Mouse (Mus musculus) erythroblast, embryonic 14.5 days (primary cell): ENCODE data around the gene Tmcc1. TPM values are rescaled to one million over a fixed set of nuclear protein-coding genes. Genes with fewer than 3 reads are reported as not detected.
A peak's percentile ranks its signal among the peaks of the same experiment; 100 is the strongest.

Source experiments
- H3K27me3 ChIP-seq: 2 replicates; pipeline ENCODE4 v1.6.1; 2012; ENCODE audit warnings: inconsistent platforms; ENCODE audit not compliant: control insufficient read depth
- H3K36me3 ChIP-seq: 2 replicates; pipeline ENCODE4 v1.6.1; 2012; ENCODE audit warnings: mild to moderate bottlenecking, inconsistent platforms; ENCODE audit not compliant: control insufficient read depth
- H3K4me1 ChIP-seq: 2 replicates; pipeline ENCODE4 v1.6.1; 2012; ENCODE audit warnings: inconsistent platforms; ENCODE audit not compliant: control insufficient read depth
- H3K4me3 ChIP-seq: replicated peaks from 2 replicates; pipeline ENCODE3; 2012; ENCODE audit warnings: moderate library complexity, mild to moderate bottlenecking, inconsistent platforms
- H3K9me3 ChIP-seq: 2 replicates; pipeline ENCODE4 v1.6.1; 2012; ENCODE audit warnings: low read length, inconsistent platforms, mixed read lengths; ENCODE audit not compliant: control insufficient read depth
- GATA1 ChIP-seq: IDR thresholded peaks from 2 replicates; pipeline ENCODE4 v1.6.1; 2012; ENCODE audit warnings: low read length, inconsistent platforms, mixed read lengths
- TAL1 ChIP-seq: IDR thresholded peaks from 3 replicates; pipeline ENCODE4 v1.6.1; 2012; ENCODE audit warnings: low read length, inconsistent platforms, mixed read lengths
- polyA plus RNA-seq: library from polyadenylated mRNA; stranded (reverse); fragments of >175 nt; gene quantifications from 2 replicates; pipeline ENCODE4 v1.2.3, GENCODE M21; 2012

Gene Tmcc1
- polyA plus RNA-seq, 1 experiment = 0.06 TPM

- Histone ChIP-seq H3K9me3 (peaks cover 3% of the 10 kb centered on the region), H3K36me3 (peaks cover 5% of the 10 kb centered on the region; the same call in 1 of the 2 replicates), H3K4me3 (no peak overlapping the region), H3K27me3 (no peaks in the 10 kb centered on the region), H3K4me1 (0 out of 2 replicates have a peak, but pooled peaks cover 1% of the 10 kb centered on the region)
- no peak for TF ChIP-seq GATA1
- TF ChIP-seq TAL1 = no peak
These were observed 145.9 kb downstream of the Tmcc1 start for GRCm38 (mm10) chr6:116047366-116047765.

GRCm38 (mm10) chr6:116044039-116044438 is 149.2 kb downstream of the Tmcc1 start:
- Histone ChIP-seq H3K27me3 (no peaks in the 10 kb centered on the region), H3K4me3 (no peak overlapping the region), H3K36me3 (peaks cover 5% of the 10 kb centered on the region; the same call in 1 of the 2 replicates), H3K4me1 (peaks cover 2% of the 10 kb centered on the region), H3K9me3 (peaks cover 3% of the 10 kb centered on the region)
- TF ChIP-seq GATA1 = no peak
- TF ChIP-seq TAL1 = no peak

- H3K36me3 ChIP-seq = peaks cover 5% of the 10 kb centered on the region; the same call in 1 of the 2 replicates
- no peak overlapping the region for H3K4me3 ChIP-seq
- no peaks in the 10 kb centered on the region for H3K27me3 ChIP-seq
- peaks cover 3% of the 10 kb centered on the region for H3K9me3 ChIP-seq
- TF ChIP-seq TAL1 (no peak), GATA1 (no peak)
- H3K4me1 ChIP-seq = peaks cover 10% of the 10 kb centered on the region
These were observed 155.1 kb downstream of the Tmcc1 start for GRCm38 (mm10) chr6:116038222-116038621.

GRCm38 (mm10) chr6:116037281-116037831 is 155.9 kb downstream of the Tmcc1 start:
- TF ChIP-seq TAL1 = no peak
- no peaks in the 10 kb centered on the region for H3K36me3 ChIP-seq

GRCm38 (mm10) chr6:116036555-116036954 is 156.7 kb downstream of the Tmcc1 start:
- Histone ChIP-seq H3K27me3 (no peaks in the 10 kb centered on the region), H3K9me3 (no peaks in the 10 kb centered on the region), H3K4me3 (no peak overlapping the region), H3K36me3 (no peaks in the 10 kb centered on the region), H3K4me1 (peaks cover 12% of the 10 kb centered on the region)
- TF ChIP-seq TAL1 = no peak
- TF ChIP-seq GATA1 = no peak

More at GRCm38 (mm10) chr6:116037281-116037831, 155.9 kb downstream of the Tmcc1 start:
- H3K9me3 ChIP-seq = no peaks in the 10 kb centered on the region
- no peak overlapping the region for H3K4me3 ChIP-seq
- no peaks in the 10 kb centered on the region for H3K27me3 ChIP-seq
- H3K4me1 ChIP-seq = peaks cover 10% of the 10 kb centered on the region

- H3K27me3 ChIP-seq = no peaks in the 10 kb centered on the region
- no peak for TF ChIP-seq TAL1
- H3K4me3 ChIP-seq = no peak overlapping the region
- H3K4me1 ChIP-seq = peaks cover 2% of the 10 kb centered on the region
- H3K9me3 ChIP-seq = no peaks in the 10 kb centered on the region
- H3K36me3 ChIP-seq = no peaks in the 10 kb centered on the region
These were observed 162.2 kb downstream of the Tmcc1 start for GRCm38 (mm10) chr6:116031052-116031451.

DNA sequence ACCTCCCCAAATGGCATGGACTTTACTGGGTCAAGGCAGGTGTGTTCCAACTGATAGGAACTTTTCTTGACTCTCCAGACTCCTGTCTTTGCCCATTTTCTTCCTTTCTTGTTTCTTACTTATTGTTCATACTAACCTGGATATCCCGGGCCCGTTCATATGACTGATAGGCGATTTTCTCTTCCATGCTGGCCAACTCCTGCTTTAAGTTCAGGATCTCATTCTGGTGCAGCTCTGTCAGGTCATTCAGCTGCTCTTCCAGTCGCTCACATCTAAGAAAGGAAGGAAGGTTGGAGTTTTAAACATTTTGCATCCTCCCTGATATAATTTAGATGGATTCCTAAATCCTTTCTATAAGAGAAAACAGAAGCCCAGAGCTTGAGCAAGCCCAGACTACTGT is 168.6 kb downstream of the Tmcc1 start:
- Histone ChIP-seq H3K9me3 (peaks cover 8% of the 10 kb centered on the region), H3K36me3 (peaks cover 4% of the 10 kb centered on the region; the same call in 1 of the 2 replicates)

GRCm38 (mm10) chr6:116021961-116022485 is 171.3 kb downstream of the Tmcc1 start:
- H3K27me3 ChIP-seq = no peaks in the 10 kb centered on the region; the same call in 1 of the 2 replicates
- no peaks in the 10 kb centered on the region for H3K4me1 ChIP-seq
- peaks cover 8% of the 10 kb centered on the region for H3K9me3 ChIP-seq
- H3K4me3 ChIP-seq = no peak overlapping the region
- H3K36me3 ChIP-seq = peaks cover 4% of the 10 kb centered on the region; the same call in 1 of the 2 replicates
- 0 out of 3 replicates have a peak, but pooled peaks have one; percentile 16 for TF ChIP-seq TAL1
- no peak; the same call in 1 of the 2 replicates for TF ChIP-seq GATA1

More for the DNA sequence above, 168.6 kb downstream of the Tmcc1 start:
- H3K4me1 ChIP-seq = no peaks in the 10 kb centered on the region
- H3K4me3 ChIP-seq = no peak overlapping the region
- no peak for TF ChIP-seq TAL1
- no peak for TF ChIP-seq GATA1
- no peaks in the 10 kb centered on the region; the same call in 1 of the 2 replicates for H3K27me3 ChIP-seq

DNA sequence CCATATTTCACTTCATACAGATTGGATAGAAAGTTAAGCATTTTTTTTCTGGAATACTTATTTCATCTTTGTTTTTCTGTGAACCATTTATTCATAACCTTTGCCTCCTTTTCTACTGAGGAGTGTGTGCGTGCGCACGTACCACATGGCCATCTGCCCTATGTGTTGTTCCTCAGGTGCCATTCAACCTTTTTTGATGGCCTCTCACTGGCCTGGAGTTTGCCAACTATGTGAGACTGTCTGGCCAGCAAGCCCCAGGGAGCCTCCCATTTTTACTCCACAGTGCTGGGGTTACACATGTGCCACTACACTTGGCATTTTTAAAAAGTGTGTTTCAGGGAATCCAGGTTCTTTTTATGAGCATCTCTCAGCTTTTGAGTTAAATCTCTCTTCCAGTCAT is 177.4 kb downstream of the Tmcc1 start:
- H3K27me3 ChIP-seq = no peaks in the 10 kb centered on the region
- TF ChIP-seq TAL1 = no peak
- no peak for TF ChIP-seq GATA1
- H3K36me3 ChIP-seq = peaks cover 2% of the 10 kb centered on the region; the same call in 1 of the 2 replicates

More for the DNA sequence above, 177.4 kb downstream of the Tmcc1 start:
- Histone ChIP-seq H3K4me1 (no peaks in the 10 kb centered on the region), H3K9me3 (no peaks in the 10 kb centered on the region), H3K4me3 (no peak overlapping the region)
